Mouse (Mus musculus) testis, adult 2 months (tissue): ENCODE measurements around the gene Cetn3. TPM values are rescaled to one million over a fixed set of nuclear protein-coding genes. Genes with fewer than 3 reads are reported as not detected.

Experiments used
- H3K27ac ChIP-seq: fragments of 200-500 bp; 2 replicates; pipeline ENCODE4 v1.5.1; 2012; ENCODE audit warnings: low read depth, low read length; ENCODE audit not compliant: control insufficient read depth, insufficient read depth
- H3K27me3 ChIP-seq: fragments of 200-500 bp; 2 replicates; pipeline ENCODE4 v1.6.1; 2012; ENCODE audit warnings: mild to moderate bottlenecking, low read length, moderate library complexity; ENCODE audit not compliant: control insufficient read depth, insufficient read depth
- H3K36me3 ChIP-seq: fragments of 200-500 bp; 2 replicates; pipeline ENCODE4 v1.6.1; 2012; ENCODE audit warnings: mild to moderate bottlenecking, low read length; ENCODE audit not compliant: control insufficient read depth, insufficient read depth
- H3K4me1 ChIP-seq: fragments of 200-500 bp; 2 replicates; pipeline ENCODE4 v1.6.1; 2012; ENCODE audit warnings: low read length; ENCODE audit not compliant: control insufficient read depth, insufficient read depth
- H3K4me3 ChIP-seq: fragments of 200-500 bp; 2 replicates; pipeline ENCODE4 v1.5.1; 2012; ENCODE audit warnings: low read depth, mild to moderate bottlenecking, low read length, moderate library complexity, mixed read lengths; ENCODE audit not compliant: control insufficient read depth
- CTCF ChIP-seq: fragments of 200-500 bp; IDR thresholded peaks from 2 replicates; pipeline ENCODE4 v1.5.1; 2012; ENCODE audit warnings: low read depth, mild to moderate bottlenecking, inconsistent platforms, low read length, moderate library complexity; ENCODE audit not compliant: control insufficient read depth, insufficient read depth, insufficient replicate concordance
- POLR2A ChIP-seq: fragments of 200-500 bp; IDR thresholded peaks from 2 replicates; pipeline ENCODE4 v1.6.1; 2012; ENCODE audit warnings: low read depth, mild to moderate bottlenecking, inconsistent platforms, low read length, moderate library complexity; ENCODE audit not compliant: control insufficient read depth
- polyA plus RNA-seq: library from polyadenylated mRNA; depleted of rRNA; stranded (reverse); fragments of >200 nt; gene quantifications from 2 replicates; pipeline ENCODE4 v1.2.3, GENCODE M21; 2012

The Cetn3 gene
- polyA plus RNA-seq, 1 experiment, result 26.4 TPM

DNA sequence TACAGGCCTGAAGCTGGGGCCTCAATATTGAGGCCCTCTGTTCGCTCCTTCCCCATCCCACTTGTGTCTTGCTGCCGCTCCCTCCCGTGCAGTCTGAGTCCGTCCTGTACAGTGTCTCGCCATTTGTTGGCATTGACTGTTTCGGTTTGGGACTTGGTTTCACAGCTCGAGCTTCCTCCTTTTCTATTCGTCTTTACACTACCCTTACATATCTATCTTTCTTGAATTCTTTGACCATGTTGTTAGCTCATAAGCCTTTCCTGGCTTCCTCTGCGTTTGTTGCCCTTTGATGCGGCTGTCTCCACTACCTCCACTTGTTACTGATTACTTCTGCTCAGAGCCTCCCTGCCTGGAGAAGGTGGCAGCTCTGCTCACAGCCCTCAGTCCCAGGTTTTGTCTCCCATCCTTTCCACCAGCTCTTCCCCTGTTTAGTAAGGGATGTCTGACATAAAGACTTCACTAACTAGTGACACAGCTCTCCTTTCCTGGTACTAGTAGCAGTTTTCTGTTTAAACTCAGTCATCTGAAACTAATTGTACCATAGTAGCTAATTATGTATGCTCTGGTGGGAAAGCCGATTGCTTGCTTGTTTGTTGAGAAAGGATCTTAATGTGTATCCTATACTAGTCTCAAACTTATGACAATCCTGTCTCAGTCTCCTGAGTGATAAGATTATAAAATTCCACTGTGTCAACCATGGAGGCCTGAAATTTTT, 3.0 kb downstream of the Cetn3 start:
- no peak overlapping the region for H3K27ac ChIP-seq
- no peak overlapping the region; the same call in 1 of the 2 replicates for H3K4me3 ChIP-seq
- H3K27me3 ChIP-seq, result no peaks in the 10 kb centered on the region
- peaks cover 2% of the 10 kb centered on the region; the same call in 1 of the 2 replicates for H3K4me1 ChIP-seq
- TF ChIP-seq CTCF, result no peak
- no peak for TF ChIP-seq POLR2A
- no peaks in the 10 kb centered on the region; the same call in 1 of the 2 replicates for H3K36me3 ChIP-seq

- no peak overlapping the region for H3K27ac ChIP-seq
- H3K4me1 ChIP-seq, result peaks cover 2% of the 10 kb centered on the region; the same call in 1 of the 2 replicates
- H3K4me3 ChIP-seq, result no peak overlapping the region
- TF ChIP-seq CTCF, result no peak
- no peak for TF ChIP-seq POLR2A
- no peaks in the 10 kb centered on the region for H3K27me3 ChIP-seq
- no peaks in the 10 kb centered on the region; the same call in 1 of the 2 replicates for H3K36me3 ChIP-seq
These were observed 7.3 kb downstream of the Cetn3 start for GRCm38 (mm10) chr13:81790160-81790559.

- Histone ChIP-seq H3K27ac (no peak overlapping the region), H3K4me1 (no peaks in the 10 kb centered on the region), H3K4me3 (no peak overlapping the region), H3K36me3 (no peaks in the 10 kb centered on the region; the same call in 1 of the 2 replicates), H3K27me3 (no peaks in the 10 kb centered on the region)
- no peak for TF ChIP-seq CTCF
- no peak for TF ChIP-seq POLR2A
These were observed 9.0 kb downstream of the Cetn3 start for GRCm38 (mm10) chr13:81791861-81792260.

DNA sequence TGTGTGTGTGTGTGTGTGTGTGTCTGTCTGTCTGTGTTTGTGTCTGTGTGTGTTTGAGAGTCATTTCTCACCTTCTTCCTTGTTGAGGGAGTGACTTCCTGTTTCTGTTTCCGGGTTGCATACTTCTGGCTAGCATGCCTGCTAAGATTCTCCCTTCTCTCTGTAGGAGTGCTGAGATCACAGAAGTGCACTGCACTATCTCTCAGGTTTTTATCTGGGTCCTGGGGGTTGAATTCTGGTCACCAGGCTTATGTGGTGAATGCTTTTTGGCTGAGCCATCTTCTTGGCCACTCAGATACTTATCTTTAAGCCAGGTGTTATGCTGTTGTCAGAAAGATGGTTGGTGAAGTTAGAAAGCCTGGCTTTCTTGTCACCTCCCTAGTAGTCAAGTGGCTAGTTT, 11.0 kb downstream of the Cetn3 start:
- TF ChIP-seq CTCF (no peak), POLR2A (no peak)
- H3K27me3 ChIP-seq, result no peaks in the 10 kb centered on the region
- H3K27ac ChIP-seq, result no peak overlapping the region
- no peaks in the 10 kb centered on the region; the same call in 1 of the 2 replicates for H3K36me3 ChIP-seq
- H3K4me3 ChIP-seq, result no peak overlapping the region
- no peaks in the 10 kb centered on the region for H3K4me1 ChIP-seq

DNA sequence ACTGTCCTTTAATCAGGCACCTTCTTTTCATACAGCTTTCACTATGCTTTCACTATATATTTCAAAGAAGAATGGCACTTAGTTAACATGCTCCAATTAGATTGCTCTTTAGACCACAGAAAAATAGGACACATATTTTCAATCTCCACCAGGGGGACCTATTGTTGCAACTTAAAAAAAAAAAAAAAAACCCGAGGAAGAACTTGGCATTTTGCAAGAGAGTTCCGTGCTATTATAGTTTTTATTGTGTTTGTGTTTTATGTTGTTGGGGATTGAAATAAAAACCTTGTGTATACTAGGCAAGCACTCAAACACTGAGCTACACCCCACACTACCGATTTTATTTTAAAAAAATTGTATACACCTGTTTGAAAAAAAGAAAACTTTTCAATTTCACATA, 18.2 kb downstream of the Cetn3 start:
- no peaks in the 10 kb centered on the region for H3K36me3 ChIP-seq
- TF ChIP-seq POLR2A (no peak), CTCF (no peak)
- H3K27ac ChIP-seq, result no peak overlapping the region
- no peaks in the 10 kb centered on the region for H3K27me3 ChIP-seq
- no peak overlapping the region for H3K4me3 ChIP-seq
- no peaks in the 10 kb centered on the region for H3K4me1 ChIP-seq

- Histone ChIP-seq H3K4me3 (no peak overlapping the region), H3K27me3 (no peaks in the 10 kb centered on the region)
These were observed 20.8 kb downstream of the Cetn3 start for GRCm38 (mm10) chr13:81803713-81804112.

DNA sequence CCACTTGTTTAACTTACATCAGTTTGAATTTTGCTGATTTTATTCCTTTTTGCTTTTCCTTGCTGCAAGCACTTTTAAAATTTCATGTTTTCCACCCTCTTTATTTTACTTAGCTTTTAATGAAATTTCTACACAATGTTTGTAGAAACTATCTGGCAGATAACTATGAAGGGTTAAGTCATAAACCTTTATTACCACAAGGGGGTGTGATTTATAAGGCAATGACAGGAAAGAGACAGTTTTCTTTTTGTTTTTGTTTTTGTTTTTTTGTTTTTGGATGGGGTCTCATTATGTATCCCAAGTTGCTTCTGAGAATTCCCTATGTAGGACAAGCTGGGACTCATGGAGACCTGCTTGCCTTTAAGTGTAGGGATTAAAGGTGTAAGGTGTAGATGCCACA, 39.9 kb downstream of the Cetn3 start:
- Histone ChIP-seq H3K36me3 (no peaks in the 10 kb centered on the region), H3K27ac (no peak overlapping the region), H3K27me3 (no peaks in the 10 kb centered on the region), H3K4me1 (no peaks in the 10 kb centered on the region), H3K4me3 (no peak overlapping the region)
- TF ChIP-seq CTCF, result no peak

More at GRCm38 (mm10) chr13:81803713-81804112, 20.8 kb downstream of the Cetn3 start:
- Histone ChIP-seq H3K27ac (no peak overlapping the region), H3K4me1 (no peaks in the 10 kb centered on the region), H3K36me3 (no peaks in the 10 kb centered on the region)
- TF ChIP-seq CTCF, result no peak
- no peak for TF ChIP-seq POLR2A

DNA sequence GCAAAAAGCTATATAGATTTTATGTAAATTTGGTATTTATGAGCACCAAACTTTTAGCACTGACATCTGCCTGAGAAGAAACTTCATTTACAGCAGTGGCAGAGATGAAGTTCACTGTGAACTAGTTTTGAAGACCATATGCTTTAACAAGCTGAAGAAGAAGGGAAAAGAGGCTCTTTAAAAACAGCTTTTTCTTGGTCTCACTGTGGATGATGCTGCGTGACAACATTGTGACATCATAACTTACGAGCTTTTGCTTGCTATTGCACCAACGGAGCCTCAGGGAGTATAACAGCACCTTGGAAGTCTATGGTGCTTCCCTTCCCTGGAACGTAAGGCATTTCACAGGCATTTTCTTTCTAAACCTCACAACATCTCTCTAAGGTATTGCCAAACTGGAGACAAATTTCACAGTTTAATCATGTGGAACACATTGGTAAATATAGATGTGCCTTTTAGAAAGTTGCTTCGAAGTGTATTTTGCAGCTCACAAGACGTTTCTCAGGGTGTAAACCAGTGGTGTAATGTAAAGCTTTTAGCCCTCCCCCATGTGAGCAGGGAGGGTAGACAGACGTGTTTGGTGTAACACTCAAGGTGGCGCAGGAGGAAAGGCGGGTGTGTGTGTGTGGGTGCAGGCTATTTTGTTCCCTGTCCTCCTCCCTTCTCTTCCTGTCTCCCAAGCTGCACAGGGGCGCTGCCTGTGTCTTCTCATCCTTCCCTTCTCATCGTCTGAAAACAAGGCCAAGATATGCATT, 41.9 kb downstream of the Cetn3 start:
- no peaks in the 10 kb centered on the region for H3K27me3 ChIP-seq
- TF ChIP-seq CTCF, result no peak
- no peak for TF ChIP-seq POLR2A
- no peaks in the 10 kb centered on the region for H3K36me3 ChIP-seq
- H3K4me3 ChIP-seq, result no peak overlapping the region
- H3K27ac ChIP-seq, result no peak overlapping the region
- no peaks in the 10 kb centered on the region for H3K4me1 ChIP-seq
